In genomic region chr1:155053296-155053695, GRCm38 (mm10) we compare ENCODE assay signal across 7 mouse cellular contexts. TPM values are rescaled to one million over a fixed set of nuclear protein-coding genes. Genes with fewer than 3 reads are reported as not detected.
DNase-seq lines count a peak whose midpoint lies in the region; ATAC-seq and TF ChIP-seq lines count a peak whose summit lies in the region.

No protein-coding gene starts in this region.

- no peak overlapping the region for H3K4me2 ChIP-seq in intestine, embryonic 15.5 days (replicated peaks)
- no peak overlapping the region for H3K4me2 ChIP-seq in intestine, postnatal 0 days (replicated peaks; ENCODE audit: low read depth)
- no peak overlapping the region for H3K4me2 ChIP-seq in forebrain, embryonic 13.5 days
- H3K4me2 ChIP-seq in midbrain, embryonic 15.5 days, result no peak overlapping the region

- TF ChIP-seq CTCF in intestine, postnatal 0 days (IDR thresholded peaks at IDR 0.05; ENCODE audit: low read depth), result no peak

- no peak for ATAC-seq in intestine, embryonic 15.5 days
- no peak for ATAC-seq in intestine, postnatal 0 days
- no peak for ATAC-seq in forebrain, embryonic 13.5 days
- ATAC-seq in midbrain, embryonic 15.5 days (replicated peaks), result no peak

- no peak overlapping the region for H3K9ac ChIP-seq in intestine, embryonic 15.5 days
- no peak overlapping the region for H3K9ac ChIP-seq in intestine, postnatal 0 days (ENCODE audit: low read depth, low read length)
- H3K9ac ChIP-seq in forebrain, embryonic 13.5 days, result no peak overlapping the region
- no peak overlapping the region for H3K9ac ChIP-seq in midbrain, embryonic 15.5 days

- 86% methylated on average over 1 of the region's 1 CpGs for WGBS in intestine, embryonic 15.5 days
- 81% methylated on average over 1 of the region's 1 CpGs for WGBS in intestine, postnatal 0 days
- WGBS in forebrain, embryonic 13.5 days, result 78% methylated on average over 1 of the region's 1 CpGs
- 88% methylated on average over 1 of the region's 1 CpGs for WGBS in midbrain, embryonic 15.5 days

- H3K27me3 ChIP-seq in intestine, embryonic 15.5 days (replicated peaks), result no peaks in the 10 kb centered on the region
- no peaks in the 10 kb centered on the region for H3K27me3 ChIP-seq in intestine, postnatal 0 days (replicated peaks; ENCODE audit: control insufficient read depth, insufficient read depth, low read length)
- H3K27me3 ChIP-seq in forebrain, embryonic 13.5 days, result no peaks in the 10 kb centered on the region
- no peaks in the 10 kb centered on the region for H3K27me3 ChIP-seq in midbrain, embryonic 15.5 days (replicated peaks)

- H3K4me1 ChIP-seq in intestine, embryonic 15.5 days (replicated peaks), result peaks cover 32% of the 10 kb centered on the region
- H3K4me1 ChIP-seq in intestine, postnatal 0 days (replicated peaks; ENCODE audit: control insufficient read depth, insufficient read depth, low read length), result 0 out of 2 replicates have a peak, but pooled peaks cover 6% of the 10 kb centered on the region
- peaks cover 54% of the 10 kb centered on the region for H3K4me1 ChIP-seq in forebrain, embryonic 13.5 days
- peaks cover 29% of the 10 kb centered on the region for H3K4me1 ChIP-seq in midbrain, embryonic 15.5 days

- no peak overlapping the region for H3K4me3 ChIP-seq in intestine, embryonic 15.5 days (replicated peaks)
- H3K4me3 ChIP-seq in intestine, postnatal 0 days (ENCODE audit: low read depth, low read length), result no peak overlapping the region
- H3K4me3 ChIP-seq in forebrain, embryonic 13.5 days, result no peak overlapping the region
- no peak overlapping the region for H3K4me3 ChIP-seq in midbrain, embryonic 15.5 days

- H3K36me3 ChIP-seq in intestine, embryonic 15.5 days, result no peaks in the 10 kb centered on the region
- no peaks in the 10 kb centered on the region for H3K36me3 ChIP-seq in intestine, postnatal 0 days (ENCODE audit: control insufficient read depth, insufficient read depth)
- no peaks in the 10 kb centered on the region for H3K36me3 ChIP-seq in forebrain, embryonic 13.5 days (ENCODE audit: poor library complexity, severe bottlenecking)
- no peaks in the 10 kb centered on the region for H3K36me3 ChIP-seq in midbrain, embryonic 15.5 days (replicated peaks)

- no peaks in the 10 kb centered on the region for H3K9me3 ChIP-seq in intestine, embryonic 15.5 days
- H3K9me3 ChIP-seq in intestine, postnatal 0 days (ENCODE audit: control insufficient read depth), result no peaks in the 10 kb centered on the region
- H3K9me3 ChIP-seq in forebrain, embryonic 13.5 days (replicated peaks), result no peaks in the 10 kb centered on the region
- H3K9me3 ChIP-seq in midbrain, embryonic 15.5 days, result no peaks in the 10 kb centered on the region

- DNase-seq in R1 (ENCODE audit: low read depth, low spot score), result peak; percentile 69
- DNase-seq in urinary bladder, adult 18-20 months (ENCODE audit: low spot score in 2 of 2), result no peak
- DNase-seq in urinary bladder, postnatal 4 days (ENCODE audit: low spot score in 2 of 2), result no peak

- H3K27ac ChIP-seq in intestine, embryonic 15.5 days, result peak overlapping the region; percentile 48; the same call in 1 of the 2 replicates
- H3K27ac ChIP-seq in intestine, postnatal 0 days (ENCODE audit: low read depth, low read length), result no peak overlapping the region
- H3K27ac ChIP-seq in forebrain, embryonic 13.5 days, result peak overlapping the region; percentile 66
- H3K27ac ChIP-seq in midbrain, embryonic 15.5 days, result peak overlapping the region; percentile 42; the same call in 1 of the 2 replicates

RNA-seq across cellular contexts. Expression of gene Ier5, which starts 46.1 kb away (rescaled TPM):
- polyA plus RNA-seq in intestine, embryonic 15.5 days (2015; fragmentation: Nextera tagmentation; extraction: Ambion mirVana), result 3.8 and 4.8 TPM in 2 replicates
- 6.1 and 6.8 TPM in 2 replicates for polyA plus RNA-seq in intestine, postnatal 0 days (2015; fragmentation: Nextera tagmentation; extraction: Ambion mirVana)
- polyA plus RNA-seq in forebrain, embryonic 13.5 days (2015; fragmentation: Nextera tagmentation; extraction: Ambion mirVana), result 8.6 and 12.2 TPM in 2 replicates
- polyA plus RNA-seq in midbrain, embryonic 15.5 days (2015; fragmentation: Nextera tagmentation; extraction: Ambion mirVana), result 7.2 and 9.4 TPM in 2 replicates
